Mouse (Mus musculus) c-Kit-positive CD71-positive TER-119-negative erythroid progenitor cells, embryonic 14.5 days (primary cell): ENCODE measurements around the gene Oxa1l.
"Not testable (repeated sequence)": the region's sequence is repeated elsewhere in the genome, so short reads cannot be mapped to it uniquely, and the experiment has no call there.

Experiments
- DNase-seq: peaks from one replicate; pipeline ENCODE4 v3.0.0-alpha.2; 2013; ENCODE audit warnings: low read depth

Oxa1l gene

DNA sequence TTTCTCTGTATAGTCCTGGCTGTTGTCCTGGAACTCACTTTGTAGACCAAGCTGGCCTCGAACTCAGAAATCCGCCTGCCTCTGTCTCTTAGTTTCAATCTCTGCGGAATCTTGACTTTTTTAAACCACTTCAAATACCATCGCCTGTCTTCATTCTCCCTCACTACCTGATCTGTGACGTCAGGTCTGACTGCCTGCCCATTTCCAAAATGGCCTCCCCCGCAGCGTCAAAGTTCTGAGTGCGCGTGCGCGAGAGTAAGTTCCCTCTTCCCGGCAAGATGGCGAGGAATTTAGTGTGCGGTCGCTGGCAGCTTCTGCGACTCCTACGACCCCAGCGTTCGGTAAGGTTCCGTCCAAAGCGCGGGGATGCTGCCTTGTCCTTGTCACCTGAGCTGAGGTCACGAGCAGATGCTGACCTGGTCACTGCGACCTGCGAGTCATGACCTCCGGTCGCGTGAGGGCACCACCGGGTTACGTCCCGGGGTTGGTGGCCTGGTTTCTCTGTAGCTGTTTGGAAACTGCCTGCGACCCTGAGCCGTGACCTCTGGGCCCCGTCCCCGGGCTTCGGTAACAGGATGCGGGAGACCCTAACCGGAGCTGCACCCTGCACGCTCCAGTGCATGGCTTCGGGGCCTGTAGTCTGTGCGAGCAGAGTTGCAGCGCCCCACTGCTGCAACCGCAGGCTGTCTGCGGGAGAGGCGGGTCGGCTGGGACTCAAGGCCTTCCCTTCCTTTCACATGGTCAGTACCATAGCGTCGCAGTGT, at the start of gene Oxa1l:
Oxa1l (plus strand) TSS at position 258 of the 764 bp plus-strand sequence.
- DNase-seq = peak; percentile 90

DNA sequence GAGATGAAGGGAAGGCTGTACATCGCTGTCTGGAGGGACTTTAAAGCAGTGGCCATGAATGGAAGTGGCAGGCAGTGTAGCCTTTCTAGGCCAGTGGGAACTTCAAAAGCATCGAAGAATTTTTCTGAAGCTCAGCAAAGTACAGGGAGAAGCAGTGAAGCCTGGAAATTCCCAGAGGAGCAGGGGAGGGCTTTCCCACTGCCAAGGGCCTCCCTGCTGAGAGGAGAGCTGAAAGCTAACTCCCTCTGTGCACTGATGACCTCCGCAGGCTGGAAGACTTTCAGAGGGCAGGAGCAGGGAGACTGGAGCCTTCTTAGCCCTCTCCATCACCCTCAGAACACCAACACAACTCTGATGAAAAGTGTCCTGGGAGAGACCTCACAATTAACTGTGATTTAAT, 48.9 kb upstream of the Oxa1l start:
- no peak for DNase-seq

GRCm38 (mm10) chr14:54321556-54322376, 38.9 kb upstream of the Oxa1l start:
- no peak for DNase-seq

DNA sequence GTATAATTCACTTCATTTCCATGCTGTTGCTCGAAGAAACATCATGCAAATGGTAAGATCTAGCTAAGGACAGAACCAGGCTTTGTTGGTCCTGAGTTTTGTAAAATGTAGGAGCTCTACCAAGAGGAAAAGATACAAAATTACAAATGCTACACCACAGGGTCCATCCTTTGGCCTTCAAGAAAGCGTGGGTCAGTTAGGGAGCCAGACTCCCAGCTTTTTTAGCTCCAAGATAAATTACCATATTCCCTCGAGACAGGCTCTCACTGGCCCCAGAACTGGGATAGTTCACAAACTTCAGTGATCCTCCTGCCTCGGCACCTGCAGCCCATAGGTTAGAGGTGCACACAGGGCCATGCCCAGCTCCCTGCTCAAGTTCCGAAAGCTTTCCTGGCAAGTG, 36.1 kb upstream of the Oxa1l start:
- no peak for DNase-seq

- no peak for DNase-seq
Measured at GRCm38 (mm10) chr14:54328548-54328947, 32.1 kb upstream of the Oxa1l start.

DNA sequence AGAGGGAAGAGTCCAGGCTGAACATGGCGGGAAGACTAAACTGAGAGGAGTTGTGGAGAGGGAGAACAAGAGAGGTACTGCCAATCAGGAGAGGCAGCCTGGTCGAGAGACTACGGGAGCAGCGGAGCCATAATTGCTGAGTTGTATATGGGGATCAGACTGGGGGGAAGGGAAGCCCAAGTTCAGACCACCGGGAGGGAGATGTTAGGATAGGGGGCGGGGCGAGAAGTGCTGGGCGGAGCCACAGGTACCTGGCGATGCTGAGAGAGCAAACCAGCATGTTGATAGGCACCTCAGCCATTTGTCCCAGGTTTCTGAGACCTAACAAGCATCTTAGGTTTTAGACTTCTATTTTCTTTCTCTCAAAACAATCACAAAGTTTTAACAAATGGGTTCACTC, 31.4 kb upstream of the Oxa1l start:
- DNase-seq = no peak

- DNase-seq = no peak
Measured at GRCm38 (mm10) chr14:54331178-54331577, 29.5 kb upstream of the Oxa1l start.

DNA sequence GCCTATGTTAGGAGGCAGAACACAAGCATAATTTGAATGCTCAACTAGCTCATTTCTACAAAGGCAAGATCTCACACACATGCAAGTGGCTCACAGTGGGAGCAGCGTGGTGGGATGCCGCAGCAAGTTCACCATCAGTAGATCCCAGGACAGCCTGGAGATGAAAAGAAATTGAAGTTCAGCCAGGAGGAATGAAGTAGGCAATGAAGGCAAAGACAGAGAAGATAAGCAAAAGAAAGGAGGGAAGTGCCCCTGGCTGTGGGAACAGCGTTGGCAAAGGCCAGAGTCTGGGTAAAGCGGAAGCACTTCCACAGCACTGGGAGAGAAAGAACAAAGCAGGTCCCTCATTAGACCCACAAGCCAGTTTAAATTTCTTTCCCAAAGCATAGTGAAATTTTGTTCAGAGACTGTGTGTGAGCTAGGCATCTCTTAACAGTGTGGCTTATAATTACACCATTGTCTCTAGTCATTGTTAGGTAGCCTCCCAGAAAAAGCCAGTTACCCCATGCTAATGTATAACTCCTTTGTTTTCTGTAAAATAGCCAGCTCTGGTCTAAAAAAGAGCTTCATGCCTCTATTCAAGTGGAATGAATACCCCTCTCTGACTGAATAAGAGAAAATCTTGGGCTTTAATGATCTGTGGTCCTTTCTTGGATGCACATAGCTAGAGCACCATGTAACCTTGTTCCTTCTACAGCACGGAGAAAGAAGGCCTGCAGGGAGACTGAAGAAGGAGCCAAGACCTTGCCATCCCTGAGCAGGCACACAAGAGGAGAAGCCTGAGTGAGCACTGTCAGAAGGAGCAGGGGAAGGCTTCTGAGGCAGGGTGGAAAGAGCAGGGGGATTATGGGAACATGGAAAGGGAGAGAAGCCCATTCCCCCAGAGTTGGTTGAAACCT, 28.2 kb upstream of the Oxa1l start:
- no peak for DNase-seq

- DNase-seq = no peak
Measured at GRCm38 (mm10) chr14:54333452-54334189, 27.0 kb upstream of the Oxa1l start.

GRCm38 (mm10) chr14:54340836-54341235, 19.8 kb upstream of the Oxa1l start:
- no peak for DNase-seq

DNA sequence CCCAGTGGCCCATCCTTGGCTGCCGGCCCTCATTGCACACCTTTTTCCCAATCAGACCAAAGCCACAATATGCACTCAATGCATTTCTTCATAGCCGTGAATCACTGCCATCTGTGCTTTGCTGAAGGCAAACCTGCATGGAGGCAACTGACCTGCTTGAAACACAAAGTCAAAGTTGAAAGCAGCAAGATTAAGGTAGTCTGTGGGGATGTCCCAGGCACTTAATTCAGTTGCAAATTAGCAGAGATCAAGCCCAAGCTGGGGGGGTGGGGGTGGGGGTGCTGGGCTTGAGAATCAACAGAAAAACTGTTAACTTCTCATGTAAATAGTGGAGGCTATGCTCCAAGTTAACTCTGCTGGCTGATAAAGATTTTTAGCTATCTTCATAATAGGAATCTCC, 18.8 kb upstream of the Oxa1l start:
- not testable (repeated sequence) for DNase-seq

- DNase-seq = not testable (repeated sequence)
Measured at GRCm38 (mm10) chr14:54350773-54351541, 9.7 kb upstream of the Oxa1l start.

DNA sequence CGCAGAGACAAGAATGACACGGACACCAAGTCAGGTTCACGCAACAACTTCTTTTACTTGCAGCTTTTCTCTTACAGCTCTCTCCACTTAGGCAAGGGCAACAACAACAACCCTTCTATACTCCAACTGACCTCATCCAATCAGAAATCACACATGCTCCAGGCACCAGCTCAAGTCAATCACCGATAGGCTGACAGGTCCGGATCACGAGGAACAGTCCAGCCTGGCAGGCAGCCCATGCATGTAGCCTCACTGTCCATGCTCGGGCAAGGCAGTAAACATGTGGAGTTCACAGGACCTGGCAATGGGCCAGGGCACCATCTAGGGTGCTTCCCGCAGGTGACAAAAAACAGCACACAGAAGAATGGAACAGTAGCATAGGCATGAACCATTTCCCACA, 8.3 kb upstream of the Oxa1l start:
- DNase-seq = no peak

DNA sequence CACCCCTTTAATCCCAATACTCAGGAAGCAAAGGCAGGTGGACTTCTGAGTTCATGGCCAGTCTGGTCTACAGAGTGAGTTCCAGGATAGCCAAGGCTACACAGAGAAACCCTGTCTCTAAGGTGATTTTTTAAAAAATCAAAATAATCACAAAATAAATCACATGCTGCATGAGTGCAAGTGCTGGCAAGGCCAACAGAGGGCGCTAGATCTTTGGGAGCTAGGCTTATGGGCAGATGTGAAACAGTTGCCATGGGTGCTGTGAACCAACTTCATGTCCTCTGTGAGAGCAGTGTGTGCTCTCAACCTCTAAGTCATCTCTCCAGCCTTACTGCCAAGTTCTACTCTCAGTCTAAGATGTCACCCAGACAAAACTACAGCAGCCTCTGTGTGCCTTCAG, 6.2 kb upstream of the Oxa1l start:
- DNase-seq = no peak

GRCm38 (mm10) chr14:54363156-54363555, 2.5 kb downstream of the Oxa1l start:
- DNase-seq = no peak

- DNase-seq = no peak
Measured at GRCm38 (mm10) chr14:54365026-54365645, 4.5 kb downstream of the Oxa1l start.

DNA sequence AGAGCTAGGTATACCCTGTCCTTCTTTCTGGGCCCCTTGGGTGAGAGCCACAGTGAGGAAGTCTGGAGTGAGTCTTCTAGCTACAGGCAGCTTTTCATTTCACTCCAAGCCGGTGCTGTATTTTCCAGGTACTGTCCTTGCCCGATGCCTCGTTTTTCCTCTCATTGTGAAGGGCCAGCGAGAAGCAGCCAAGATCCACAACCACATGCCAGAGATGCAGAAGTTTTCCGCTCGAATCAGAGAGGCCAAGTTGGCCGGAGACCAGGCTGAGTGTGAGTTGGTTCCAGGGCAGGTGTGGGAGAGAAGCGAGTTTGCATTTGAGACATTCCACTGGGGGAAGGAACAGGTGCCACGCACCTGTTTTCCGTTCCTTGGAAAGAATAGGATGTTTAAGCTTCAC, 5.9 kb downstream of the Oxa1l start:
- DNase-seq = no peak

- DNase-seq = no peak
Measured at GRCm38 (mm10) chr14:54367429-54368060, 6.9 kb downstream of the Oxa1l start.

- DNase-seq = no peak
Measured at GRCm38 (mm10) chr14:54369372-54369771, 8.7 kb downstream of the Oxa1l start.

DNA sequence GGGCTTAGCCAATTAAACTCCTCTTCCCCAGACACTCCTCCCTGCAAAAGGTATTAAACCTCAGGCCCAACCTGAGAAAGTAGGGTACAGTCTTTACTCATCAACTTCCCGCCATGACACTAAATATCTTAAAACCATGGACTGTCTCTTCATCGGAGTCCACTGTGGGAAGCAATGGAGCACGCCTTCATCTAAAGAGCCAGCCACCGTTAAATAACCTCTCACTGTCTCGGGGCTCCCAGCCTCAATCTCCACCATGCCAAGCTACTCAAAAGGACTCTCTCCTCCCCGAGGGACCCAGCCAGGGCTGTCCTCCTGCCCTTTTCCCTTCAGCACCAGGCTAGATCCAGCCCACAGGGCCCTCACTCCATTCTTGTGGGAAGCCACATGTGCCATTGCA, 10.0 kb downstream of the Oxa1l start:
- DNase-seq = no peak
